Mouse (Mus musculus) liver, postnatal 0 days (tissue): Measurements from ENCODE around the gene Tmem86a. TPM values are rescaled to one million over a fixed set of nuclear protein-coding genes. Genes with fewer than 3 reads are reported as not detected.

Experiments
- ATAC-seq: fragments of 200-750 bp; cut with Nextera tagmentation; 2 replicates; pipeline ENCODE4 v1.8.0; 2017; ENCODE audit warnings: mild to moderate bottlenecking, moderate library complexity
- DNase-seq: peaks from one replicate; pipeline ENCODE4 v3.0.0-alpha.2; 2016
- H3K27ac ChIP-seq: fragments of 300-500 bp; sonication (generic); 2 replicates; pipeline ENCODE4 v1.5.1; 2014; ENCODE audit warnings: antibody characterized with exemption, moderate library complexity, mild to moderate bottlenecking, low read depth
- H3K27me3 ChIP-seq: fragments of 300-500 bp; sonication (generic); 2 replicates; pipeline ENCODE4 v1.6.1; 2014; ENCODE audit warnings: low read length, control low read depth, mixed read lengths; ENCODE audit not compliant: insufficient read depth
- H3K36me3 ChIP-seq: fragments of 300-500 bp; sonication (generic); replicated peaks from 2 replicates; pipeline ENCODE4 v1.6.1; 2014; ENCODE audit warnings: mild to moderate bottlenecking, control low read depth, low read length, moderate library complexity, mixed read lengths; ENCODE audit not compliant: insufficient read depth
- H3K4me1 ChIP-seq: fragments of 300-500 bp; sonication (generic); 2 replicates; pipeline ENCODE4 v1.6.1; 2014; ENCODE audit warnings: antibody characterized with exemption, mild to moderate bottlenecking, control low read depth; ENCODE audit not compliant: insufficient read depth
- H3K4me2 ChIP-seq: fragments of 300-500 bp; sonication (generic); 2 replicates; pipeline ENCODE4 v1.6.1; 2014; ENCODE audit warnings: low read depth, mild to moderate bottlenecking, low read length, moderate library complexity, mixed read lengths
- H3K4me3 ChIP-seq: fragments of 300-500 bp; sonication (generic); 2 replicates; pipeline ENCODE4 v1.5.1; 2014; ENCODE audit warnings: low read depth, low read length
- H3K9ac ChIP-seq: fragments of 300-500 bp; sonication (generic); replicated peaks from 2 replicates; pipeline ENCODE4 v1.6.1; 2014; ENCODE audit warnings: mild to moderate bottlenecking, moderate library complexity
- H3K9me3 ChIP-seq: fragments of 300-500 bp; sonication (generic); 2 replicates; pipeline ENCODE4 v1.6.1; 2016; ENCODE audit warnings: mild to moderate bottlenecking, control low read depth, low read length, mixed read lengths
- CTCF ChIP-seq: sonication (generic); IDR thresholded peaks from 2 replicates; pipeline ENCODE4 v1.5.1; 2016; ENCODE audit warnings: antibody characterized with exemption, low read depth
- EP300 ChIP-seq: IDR thresholded peaks from 2 replicates; pipeline ENCODE4 v1.6.1; 2016; ENCODE audit warnings: antibody characterized with exemption, low read depth, mild to moderate bottlenecking
- WGBS: fragments of 180-500 bp; shearing (Covaris S2); extraction: QIAGEN DNeasy Blood & Tissue Kit; methylation state at CpG from one replicate; pipeline ENCODE4 v1.1.7; 2014; ENCODE audit not compliant: insufficient replicate concordance; 5-methylcytosine and 5-hydroxymethylcytosine counted together
- polyA plus RNA-seq: library from polyadenylated mRNA; unstranded; fragments of >200 nt; fragmentation: Nextera tagmentation; extraction: Ambion mirVana; gene quantifications from 2 replicates; pipeline ENCODE4 v1.2.1, GENCODE M21; 2015

Gene Tmem86a
- 35.6 and 42.0 TPM in 2 replicates for polyA plus RNA-seq

GRCm38 (mm10) chr7:47050366-47050765, at the start of gene Tmem86a:
Gene Tmem86a, plus strand, starts transcription at chr7:47050601.
- Histone ChIP-seq H3K9me3 (no peaks in the 10 kb centered on the region), H3K4me3 (peak within 1 kb of the TSS; percentile 78), H3K27ac (peak within 1 kb of the TSS; percentile 97), H3K4me2 (peak within 1 kb of the TSS; percentile 90), H3K4me1 (peaks cover 34% of the 10 kb centered on the region), H3K9ac (peak within 1 kb of the TSS; percentile 87), H3K27me3 (no peaks in the 10 kb centered on the region), H3K36me3 (peaks cover 5% of the 10 kb centered on the region)
- peak; percentile 93 for DNase-seq
- TF ChIP-seq EP300 (no peak), CTCF (no peak)
- 0% methylated on average over 29 of the region's 33 CpGs for WGBS
- peak; percentile 96 for ATAC-seq

GRCm38 (mm10) chr7:47000644-47000983, 49.8 kb upstream of the Tmem86a start:
- WGBS, result 79% methylated on average over 3 of the region's 3 CpGs
- TF ChIP-seq CTCF (no peak), EP300 (no peak)
- no peak overlapping the region for H3K4me2 ChIP-seq
- ATAC-seq (peak; percentile 35; the same call in 1 of the 2 replicates), DNase-seq (no peak)
- H3K9ac ChIP-seq, result no peak overlapping the region
- H3K4me1 ChIP-seq, result peaks cover 35% of the 10 kb centered on the region
- no peaks in the 10 kb centered on the region for H3K9me3 ChIP-seq
- no peaks in the 10 kb centered on the region for H3K27me3 ChIP-seq
- peaks cover 32% of the 10 kb centered on the region for H3K36me3 ChIP-seq
- no peak overlapping the region for H3K4me3 ChIP-seq
- no peak overlapping the region for H3K27ac ChIP-seq

GRCm38 (mm10) chr7:47001125-47001899, 49.1 kb upstream of the Tmem86a start:
- H3K4me1 ChIP-seq, result peaks cover 35% of the 10 kb centered on the region
- ATAC-seq (no peak), DNase-seq (no peak)
- H3K4me3 ChIP-seq, result no peak overlapping the region
- no peak overlapping the region for H3K9ac ChIP-seq
- TF ChIP-seq CTCF, result no peak
- no peak for TF ChIP-seq EP300
- H3K9me3 ChIP-seq, result no peaks in the 10 kb centered on the region
- no peak overlapping the region for H3K4me2 ChIP-seq
- no peak overlapping the region for H3K27ac ChIP-seq
- H3K36me3 ChIP-seq, result peaks cover 25% of the 10 kb centered on the region
- 51% methylated on average over 5 of the region's 5 CpGs for WGBS
- H3K27me3 ChIP-seq, result no peaks in the 10 kb centered on the region

GRCm38 (mm10) chr7:47001900-47002275, 48.5 kb upstream of the Tmem86a start:
- WGBS, result 73% methylated on average over 4 of the region's 4 CpGs
- H3K4me1 ChIP-seq, result peaks cover 38% of the 10 kb centered on the region
- TF ChIP-seq CTCF (no peak), EP300 (no peak)

GRCm38 (mm10) chr7:47003411-47004115, 46.8 kb upstream of the Tmem86a start:
- H3K4me2 ChIP-seq, result no peak overlapping the region
- WGBS, result 77% methylated on average over 3 of the region's 3 CpGs
- H3K27ac ChIP-seq, result no peak overlapping the region
- no peak overlapping the region for H3K4me3 ChIP-seq
- no peaks in the 10 kb centered on the region for H3K27me3 ChIP-seq
- peaks cover 35% of the 10 kb centered on the region for H3K4me1 ChIP-seq
- ATAC-seq, result no peak
- peaks cover 5% of the 10 kb centered on the region for H3K36me3 ChIP-seq
- DNase-seq, result no peak
- TF ChIP-seq EP300 (no peak), CTCF (no peak)
- H3K9ac ChIP-seq, result no peak overlapping the region
- no peaks in the 10 kb centered on the region for H3K9me3 ChIP-seq

More at GRCm38 (mm10) chr7:47001900-47002275, 48.5 kb upstream of the Tmem86a start:
- no peak for DNase-seq
- H3K4me3 ChIP-seq, result no peak overlapping the region
- H3K9me3 ChIP-seq, result no peaks in the 10 kb centered on the region
- H3K27me3 ChIP-seq, result no peaks in the 10 kb centered on the region
- no peak for ATAC-seq
- peaks cover 21% of the 10 kb centered on the region for H3K36me3 ChIP-seq
- no peak overlapping the region for H3K9ac ChIP-seq
- H3K4me2 ChIP-seq, result no peak overlapping the region
- no peak overlapping the region for H3K27ac ChIP-seq

GRCm38 (mm10) chr7:47007109-47007780, 43.2 kb upstream of the Tmem86a start:
- H3K4me3 ChIP-seq, result peak overlapping the region; percentile 79
- ATAC-seq (no peak), DNase-seq (peak; percentile 49)
- H3K27ac ChIP-seq, result peak overlapping the region; percentile 98
- 11% methylated on average over 21 of the region's 21 CpGs for WGBS
- H3K4me2 ChIP-seq, result peak overlapping the region; percentile 88
- TF ChIP-seq EP300, result no peak
- TF ChIP-seq CTCF, result no peak
- H3K36me3 ChIP-seq, result no peaks in the 10 kb centered on the region
- H3K4me1 ChIP-seq, result peaks cover 26% of the 10 kb centered on the region
- H3K9me3 ChIP-seq, result no peaks in the 10 kb centered on the region
- no peaks in the 10 kb centered on the region for H3K27me3 ChIP-seq
- peak overlapping the region; percentile 81 for H3K9ac ChIP-seq
